Mouse (Mus musculus): ENCODE measurements at regions not wholly inside any gene's neighbourhood (a gene's known extent, or its start where the extent isn't known, plus 50 kb on each side); places are given as distances from the start of the nearest gene placed in this dataset.
"Not testable (repeated sequence)": the region's sequence is repeated elsewhere in the genome, so short reads cannot be mapped to it uniquely, and the experiment has no call there.

- H3K4me3 ChIP-seq (ENCODE audit: low read length); H3K27me3 ChIP-seq (ENCODE audit: control insufficient read depth, insufficient read depth, low read length); H3K4me2 ChIP-seq (replicated peaks; ENCODE audit: low read depth, low read length); H3K36me3 ChIP-seq (ENCODE audit: control insufficient read depth, insufficient read depth, low read length); ATAC-seq (ENCODE audit: low FRiP score, low TSS enrichment); H3K9ac ChIP-seq (ENCODE audit: low read depth, low read length); H3K27ac ChIP-seq (ENCODE audit: low read depth, low read length); H3K9me3 ChIP-seq (ENCODE audit: control insufficient read depth, low read length); H3K4me1 ChIP-seq (ENCODE audit: control insufficient read depth, insufficient read depth, low read length): not testable (repeated sequence)
- 92% methylated on average over 2 of the region's 2 CpGs for WGBS
Measured at GRCm38 (mm10) chr15:5951661-5952060, 347.9 kb upstream of the Dab2 start.

DNA sequence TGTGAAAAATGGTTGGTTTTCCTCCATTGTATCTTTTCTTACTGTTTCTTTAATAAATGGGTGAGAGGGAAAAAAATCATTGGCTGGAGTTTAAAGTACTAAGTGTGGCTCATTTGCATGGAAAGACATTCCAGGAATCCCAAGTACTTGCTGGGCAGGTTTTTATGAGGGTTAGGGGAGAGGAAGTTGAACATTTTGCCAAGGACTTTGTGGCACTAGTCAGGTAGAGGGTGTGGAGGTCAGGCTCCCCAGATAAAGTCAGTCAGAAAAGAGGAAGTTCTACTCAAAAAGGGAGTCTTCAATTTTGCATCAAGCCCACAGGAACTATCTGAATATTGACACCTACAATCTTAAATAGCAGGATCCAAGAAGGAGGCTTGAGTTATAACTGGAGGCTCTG, 346.5 kb upstream of the Dab2 start:
- no peak overlapping the region for H3K27ac ChIP-seq (ENCODE audit: low read depth, low read length)
- H3K4me2 ChIP-seq (replicated peaks; ENCODE audit: low read depth, low read length): no peak overlapping the region
- no peak for ATAC-seq (ENCODE audit: low FRiP score, low TSS enrichment)

GRCm38 (mm10) chr15:5991351-5992065, 308.1 kb upstream of the Dab2 start:
- 68% methylated on average over 5 of the region's 5 CpGs for WGBS
- H3K9me3 ChIP-seq (ENCODE audit: control insufficient read depth, low read length): no peaks in the 10 kb centered on the region

More for the DNA sequence above, 346.5 kb upstream of the Dab2 start:
- Histone ChIP-seq H3K27me3 (ENCODE audit: control insufficient read depth, insufficient read depth, low read length) (no peaks in the 10 kb centered on the region), H3K36me3 (ENCODE audit: control insufficient read depth, insufficient read depth, low read length) (no peaks in the 10 kb centered on the region), H3K9ac (ENCODE audit: low read depth, low read length) (no peak overlapping the region), H3K9me3 (ENCODE audit: control insufficient read depth, low read length) (no peaks in the 10 kb centered on the region), H3K4me1 (ENCODE audit: control insufficient read depth, insufficient read depth, low read length) (no peaks in the 10 kb centered on the region), H3K4me3 (ENCODE audit: low read length) (no peak overlapping the region)

GRCm38 (mm10) chr15:5992146-5992545, 307.4 kb upstream of the Dab2 start:
- not testable (repeated sequence) for H3K4me1 ChIP-seq (ENCODE audit: control insufficient read depth, insufficient read depth, low read length); H3K27ac ChIP-seq (ENCODE audit: low read depth, low read length); H3K36me3 ChIP-seq (ENCODE audit: control insufficient read depth, insufficient read depth, low read length); H3K9me3 ChIP-seq (ENCODE audit: control insufficient read depth, low read length); H3K4me2 ChIP-seq (replicated peaks; ENCODE audit: low read depth, low read length); H3K4me3 ChIP-seq (ENCODE audit: low read length); H3K27me3 ChIP-seq (ENCODE audit: control insufficient read depth, insufficient read depth, low read length); H3K9ac ChIP-seq (ENCODE audit: low read depth, low read length); ATAC-seq (ENCODE audit: low FRiP score, low TSS enrichment)
- WGBS: 77% methylated on average over 1 of the region's 1 CpGs

More at GRCm38 (mm10) chr15:5991351-5992065, 308.1 kb upstream of the Dab2 start:
- H3K27ac ChIP-seq (ENCODE audit: low read depth, low read length): no peak overlapping the region
- no peak overlapping the region for H3K9ac ChIP-seq (ENCODE audit: low read depth, low read length)
- no peaks in the 10 kb centered on the region for H3K27me3 ChIP-seq (ENCODE audit: control insufficient read depth, insufficient read depth, low read length)
- no peak for ATAC-seq (ENCODE audit: low FRiP score, low TSS enrichment)
- no peak overlapping the region for H3K4me3 ChIP-seq (ENCODE audit: low read length)
- no peak overlapping the region for H3K4me2 ChIP-seq (replicated peaks; ENCODE audit: low read depth, low read length)
- H3K36me3 ChIP-seq (ENCODE audit: control insufficient read depth, insufficient read depth, low read length): no peaks in the 10 kb centered on the region
- no peaks in the 10 kb centered on the region for H3K4me1 ChIP-seq (ENCODE audit: control insufficient read depth, insufficient read depth, low read length)

DNA sequence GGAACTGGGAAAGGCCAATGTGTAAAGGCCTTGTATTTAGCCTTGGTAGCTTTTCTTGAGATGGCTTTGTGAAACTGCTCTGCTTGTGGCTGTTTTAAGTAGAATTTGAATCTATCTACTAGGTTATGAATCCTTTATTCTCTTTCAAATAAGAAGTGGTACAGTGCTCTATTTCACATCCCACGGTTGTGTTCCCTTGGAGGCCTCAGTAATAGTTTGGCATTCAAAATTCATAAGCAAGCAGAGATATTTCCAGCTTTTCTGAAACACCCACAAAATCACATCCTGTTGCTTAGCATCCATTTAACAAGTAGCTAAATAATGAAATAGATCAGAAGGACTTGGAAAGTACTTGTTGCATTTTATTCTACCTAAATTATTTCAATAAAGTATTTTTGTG, 298.8 kb upstream of the Dab2 start:
- WGBS: 90% methylated on average over 1 of the region's 1 CpGs
- H3K36me3 ChIP-seq (ENCODE audit: control insufficient read depth, insufficient read depth, low read length): no peaks in the 10 kb centered on the region
- no peaks in the 10 kb centered on the region for H3K4me1 ChIP-seq (ENCODE audit: control insufficient read depth, insufficient read depth, low read length)
- ATAC-seq (ENCODE audit: low FRiP score, low TSS enrichment): no peak
- H3K4me2 ChIP-seq (replicated peaks; ENCODE audit: low read depth, low read length): no peak overlapping the region
- no peaks in the 10 kb centered on the region for H3K27me3 ChIP-seq (ENCODE audit: control insufficient read depth, insufficient read depth, low read length)
- H3K9ac ChIP-seq (ENCODE audit: low read depth, low read length): no peak overlapping the region
- no peak overlapping the region for H3K4me3 ChIP-seq (ENCODE audit: low read length)
- H3K9me3 ChIP-seq (ENCODE audit: control insufficient read depth, low read length): no peaks in the 10 kb centered on the region
- no peak overlapping the region for H3K27ac ChIP-seq (ENCODE audit: low read depth, low read length)

GRCm38 (mm10) chr15:6001394-6001793, 298.2 kb upstream of the Dab2 start:
- Histone ChIP-seq H3K4me2 (replicated peaks; ENCODE audit: low read depth, low read length) (no peak overlapping the region), H3K4me3 (ENCODE audit: low read length) (no peak overlapping the region), H3K36me3 (ENCODE audit: control insufficient read depth, insufficient read depth, low read length) (no peaks in the 10 kb centered on the region), H3K27ac (ENCODE audit: low read depth, low read length) (no peak overlapping the region), H3K9me3 (ENCODE audit: control insufficient read depth, low read length) (no peaks in the 10 kb centered on the region), H3K27me3 (ENCODE audit: control insufficient read depth, insufficient read depth, low read length) (no peaks in the 10 kb centered on the region), H3K9ac (ENCODE audit: low read depth, low read length) (no peak overlapping the region), H3K4me1 (ENCODE audit: control insufficient read depth, insufficient read depth, low read length) (no peaks in the 10 kb centered on the region)
- 96% methylated on average over 1 of the region's 1 CpGs for WGBS
- no peak for ATAC-seq (ENCODE audit: low FRiP score, low TSS enrichment)

- no peaks in the 10 kb centered on the region for H3K9me3 ChIP-seq (ENCODE audit: control insufficient read depth, low read length)
- H3K27ac ChIP-seq (ENCODE audit: low read depth, low read length): no peak overlapping the region
- no peak overlapping the region for H3K9ac ChIP-seq (ENCODE audit: low read depth, low read length)
- no peaks in the 10 kb centered on the region for H3K4me1 ChIP-seq (ENCODE audit: control insufficient read depth, insufficient read depth, low read length)
- ATAC-seq (ENCODE audit: low FRiP score, low TSS enrichment): no peak
- H3K27me3 ChIP-seq (ENCODE audit: control insufficient read depth, insufficient read depth, low read length): no peaks in the 10 kb centered on the region
- no peak overlapping the region for H3K4me3 ChIP-seq (ENCODE audit: low read length)
- no peaks in the 10 kb centered on the region for H3K36me3 ChIP-seq (ENCODE audit: control insufficient read depth, insufficient read depth, low read length)
- 79% methylated on average over 1 of the region's 1 CpGs for WGBS
- no peak overlapping the region for H3K4me2 ChIP-seq (replicated peaks; ENCODE audit: low read depth, low read length)
Measured at GRCm38 (mm10) chr15:6014982-6015381, 284.6 kb upstream of the Dab2 start.

GRCm38 (mm10) chr15:6016637-6017049, 282.9 kb upstream of the Dab2 start:
- ATAC-seq (ENCODE audit: low FRiP score, low TSS enrichment): no peak
- Histone ChIP-seq H3K4me1 (ENCODE audit: control insufficient read depth, insufficient read depth, low read length) (no peaks in the 10 kb centered on the region), H3K27ac (ENCODE audit: low read depth, low read length) (no peak overlapping the region), H3K4me3 (ENCODE audit: low read length) (no peak overlapping the region), H3K36me3 (ENCODE audit: control insufficient read depth, insufficient read depth, low read length) (no peaks in the 10 kb centered on the region), H3K9ac (ENCODE audit: low read depth, low read length) (no peak overlapping the region), H3K27me3 (ENCODE audit: control insufficient read depth, insufficient read depth, low read length) (no peaks in the 10 kb centered on the region), H3K4me2 (replicated peaks; ENCODE audit: low read depth, low read length) (no peak overlapping the region), H3K9me3 (ENCODE audit: control insufficient read depth, low read length) (no peaks in the 10 kb centered on the region)
- 67% methylated on average over 5 of the region's 5 CpGs for WGBS

GRCm38 (mm10) chr15:6025543-6025942, 274.0 kb upstream of the Dab2 start:
- 26% methylated on average over 4 of the region's 4 CpGs for WGBS
- no peak overlapping the region for H3K27ac ChIP-seq (ENCODE audit: low read depth, low read length)
- H3K36me3 ChIP-seq (ENCODE audit: control insufficient read depth, insufficient read depth, low read length): no peaks in the 10 kb centered on the region
- no peaks in the 10 kb centered on the region for H3K9me3 ChIP-seq (ENCODE audit: control insufficient read depth, low read length)
- no peak for ATAC-seq (ENCODE audit: low FRiP score, low TSS enrichment)
- no peak overlapping the region for H3K4me2 ChIP-seq (replicated peaks; ENCODE audit: low read depth, low read length)
- no peak overlapping the region for H3K9ac ChIP-seq (ENCODE audit: low read depth, low read length)
- no peaks in the 10 kb centered on the region for H3K4me1 ChIP-seq (ENCODE audit: control insufficient read depth, insufficient read depth, low read length)
- no peaks in the 10 kb centered on the region for H3K27me3 ChIP-seq (ENCODE audit: control insufficient read depth, insufficient read depth, low read length)
- no peak overlapping the region for H3K4me3 ChIP-seq (ENCODE audit: low read length)

Data from kidney, embryonic 14.5 days (tissue).